Mouse (Mus musculus) forebrain, embryonic 10.5 days (tissue): Measurements from ENCODE around the gene Ypel2. TPM values are rescaled to one million over a fixed set of nuclear protein-coding genes. Genes with fewer than 3 reads are reported as not detected.
"Not testable (repeated sequence)": the region's sequence is repeated elsewhere in the genome, so short reads cannot be mapped to it uniquely, and the experiment has no call there.

Experiments used
- DNase-seq: peaks from one replicate; pipeline ENCODE4 v3.0.0-alpha.2; 2017; ENCODE audit warnings: low spot score; ENCODE audit errors: extremely low spot score
- H3K27ac ChIP-seq: fragments of 300-500 bp; sonication (generic); 2 replicates; pipeline ENCODE4 v1.5.1; 2016; ENCODE audit warnings: mild to moderate bottlenecking
- H3K27me3 ChIP-seq: fragments of 300-500 bp; sonication (generic); 2 replicates; pipeline ENCODE4 v1.6.1; 2016; ENCODE audit warnings: mild to moderate bottlenecking; ENCODE audit not compliant: poor library complexity, severe bottlenecking
- H3K36me3 ChIP-seq: fragments of 300-500 bp; sonication (generic); replicated peaks from 2 replicates; pipeline ENCODE4 v1.6.1; 2016; ENCODE audit warnings: mild to moderate bottlenecking, moderate library complexity
- H3K4me1 ChIP-seq: fragments of 300-500 bp; sonication (generic); 2 replicates; pipeline ENCODE4 v1.6.1; 2016
- H3K4me3 ChIP-seq: fragments of 300-500 bp; sonication (generic); 2 replicates; pipeline ENCODE4 v1.5.1; 2016; ENCODE audit warnings: mild to moderate bottlenecking, moderate library complexity
- H3K9me3 ChIP-seq: fragments of 300-500 bp; sonication (generic); 2 replicates; pipeline ENCODE4 v1.6.1; 2016; ENCODE audit warnings: mild to moderate bottlenecking, moderate library complexity
- WGBS: fragments of 180-500 bp; shearing (Covaris S2); methylation state at CpG from one replicate; pipeline ENCODE4 v1.1.7; 2016; 5-methylcytosine and 5-hydroxymethylcytosine counted together
- polyA plus RNA-seq: library from polyadenylated mRNA; unstranded; fragments of >200 nt; fragmentation: Nextera tagmentation; extraction: Ambion mirVana; gene quantifications from 2 replicates; pipeline ENCODE4 v1.2.1, GENCODE M21; 2016

The Ypel2 gene
- 2.9 and 3.2 TPM in 2 replicates for polyA plus RNA-seq

DNA sequence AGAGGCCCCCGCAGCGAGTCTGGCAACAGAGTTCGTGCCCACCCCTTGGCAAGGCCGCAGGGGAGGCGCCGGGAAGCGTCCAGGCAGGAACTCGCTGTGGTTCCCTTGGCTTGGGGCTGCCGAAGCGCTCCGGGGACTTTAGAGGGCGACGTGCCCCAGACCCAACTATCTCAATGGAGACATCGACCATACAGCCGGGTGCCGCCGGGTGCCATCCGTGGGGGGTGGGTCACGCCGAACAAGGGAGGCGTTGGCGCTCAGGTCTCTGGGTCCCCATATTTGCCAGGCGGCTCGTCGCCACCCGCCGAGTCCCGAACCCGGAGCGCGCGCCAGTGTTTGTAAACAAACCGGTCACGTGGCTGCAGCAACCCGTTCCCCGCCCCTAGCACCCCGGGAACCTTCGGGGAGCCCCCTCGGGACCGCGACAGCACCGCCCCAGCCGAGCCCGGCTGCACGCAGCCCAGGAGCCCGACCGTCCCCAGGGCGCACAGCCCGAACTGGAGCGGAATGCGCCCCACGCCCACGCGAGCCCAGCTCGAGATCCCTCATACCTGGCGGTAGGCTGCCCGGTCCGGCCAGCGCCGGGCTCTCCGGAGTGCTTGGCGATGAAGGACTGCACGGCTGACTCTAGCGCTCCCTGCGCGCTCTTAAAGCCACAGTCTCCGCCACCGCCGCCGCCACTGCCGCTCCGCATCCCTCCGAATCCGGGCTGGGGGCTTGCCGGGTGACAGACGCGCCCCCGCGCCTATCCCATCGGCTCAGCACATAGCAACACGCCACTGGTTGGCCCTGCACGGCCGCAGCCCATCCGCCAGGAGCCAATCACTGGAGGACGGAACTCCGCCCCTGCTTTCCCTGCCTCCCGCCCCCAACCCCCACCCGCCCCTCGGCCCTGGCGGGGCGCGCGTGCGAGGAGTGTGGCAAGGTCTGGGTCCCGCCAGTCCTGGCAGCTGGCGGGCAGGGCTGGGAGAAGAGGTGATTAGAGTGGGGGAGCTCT, at the start of gene Ypel2:
TSS of gene Ypel2 (minus strand) at position 667 of the 997 bp plus-strand sequence.
- no peaks in the 10 kb centered on the region for H3K9me3 ChIP-seq
- H3K36me3 ChIP-seq = no peaks in the 10 kb centered on the region
- H3K27ac ChIP-seq = peak within 1 kb of the TSS; percentile 88
- H3K27me3 ChIP-seq = peaks cover 25% of the 10 kb centered on the region
- DNase-seq = peak; percentile 96
- peak within 1 kb of the TSS; percentile 95 for H3K4me3 ChIP-seq
- peaks cover 78% of the 10 kb centered on the region for H3K4me1 ChIP-seq
- WGBS = under 1% methylated on average over 96 of the region's 96 CpGs

DNA sequence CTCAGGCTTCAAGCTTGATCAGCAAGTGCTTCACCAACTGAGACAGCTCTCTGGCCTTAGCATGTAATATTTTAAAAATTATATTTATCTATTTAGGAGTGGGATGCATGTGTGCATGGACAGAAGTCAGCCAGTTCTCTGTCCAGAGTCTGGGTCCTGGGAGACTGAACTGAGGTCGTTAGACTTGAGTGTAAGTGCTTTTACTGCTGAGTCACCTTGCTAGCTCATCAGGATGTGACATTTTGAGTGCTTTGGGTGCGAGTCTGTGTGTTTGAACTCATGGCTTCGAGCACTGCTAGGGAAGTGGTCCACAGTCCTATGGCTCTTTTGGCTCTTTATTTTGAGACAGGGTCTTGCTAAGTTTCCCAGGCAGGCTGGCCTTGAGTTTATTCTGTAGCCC, 49.5 kb upstream of the Ypel2 start:
- Histone ChIP-seq H3K27me3 (no peaks in the 10 kb centered on the region), H3K36me3 (peaks cover 80% of the 10 kb centered on the region), H3K27ac (no peak overlapping the region), H3K4me1 (no peaks in the 10 kb centered on the region), H3K4me3 (no peak overlapping the region), H3K9me3 (no peaks in the 10 kb centered on the region)
- 90% methylated on average over 3 of the region's 3 CpGs for WGBS
- DNase-seq = no peak

DNA sequence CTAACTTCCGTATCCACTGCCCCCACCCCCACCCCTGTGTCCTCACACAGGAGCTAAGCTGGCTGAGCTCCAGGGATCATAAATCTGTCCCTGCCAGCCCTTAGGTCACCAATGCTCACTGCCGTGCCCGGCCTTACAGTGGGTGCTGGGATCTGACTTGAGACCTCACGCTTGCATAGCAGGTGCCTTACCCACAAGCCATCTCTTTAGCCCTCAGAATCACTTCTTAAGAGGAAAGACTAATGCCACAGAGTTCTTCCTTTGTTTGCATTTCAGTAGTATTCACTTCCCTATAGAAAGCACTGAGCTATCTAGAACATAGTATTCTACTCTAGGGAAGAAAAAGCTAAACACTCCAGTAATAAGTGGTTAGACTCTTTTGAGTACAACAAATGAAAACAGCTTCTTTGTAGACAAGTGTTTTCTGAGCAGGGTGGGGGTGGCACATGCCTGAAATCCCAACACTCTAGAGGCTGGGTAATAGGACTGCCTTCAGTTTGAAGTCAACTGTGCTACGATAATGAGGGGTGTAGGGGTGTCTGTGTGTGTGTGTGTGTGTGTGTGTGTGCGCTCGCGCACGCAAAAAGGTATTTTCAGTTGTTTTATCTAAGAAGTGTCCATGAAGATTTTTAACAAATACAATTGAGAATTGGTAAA, 45.9 kb upstream of the Ypel2 start:
- Histone ChIP-seq H3K36me3 (peaks cover 90% of the 10 kb centered on the region), H3K4me3 (no peak overlapping the region), H3K4me1 (no peaks in the 10 kb centered on the region), H3K27ac (no peak overlapping the region), H3K27me3 (no peaks in the 10 kb centered on the region), H3K9me3 (no peaks in the 10 kb centered on the region)
- no peak for DNase-seq
- WGBS = 94% methylated on average over 9 of the region's 9 CpGs

DNA sequence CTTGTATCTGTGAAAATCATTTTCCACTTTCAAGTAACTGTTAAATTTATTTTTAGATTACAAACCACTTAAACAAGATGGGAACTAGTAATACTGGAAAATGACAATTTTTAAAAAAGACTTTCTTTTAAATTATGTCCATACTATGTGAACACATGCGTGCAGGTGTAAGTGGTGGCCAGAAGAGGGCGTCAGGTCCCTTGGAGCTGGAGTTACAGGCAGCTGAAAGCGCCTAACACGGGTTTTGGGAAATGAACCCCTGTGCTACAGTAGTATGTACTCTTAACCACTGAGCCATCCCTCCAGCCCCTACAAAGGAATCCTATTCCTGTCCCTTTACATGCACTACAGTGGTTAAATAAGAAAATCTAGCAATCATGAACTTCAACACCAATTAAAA, 42.7 kb upstream of the Ypel2 start:
- no peak overlapping the region for H3K4me3 ChIP-seq
- no peak for DNase-seq
- no peaks in the 10 kb centered on the region for H3K9me3 ChIP-seq
- peaks cover 64% of the 10 kb centered on the region for H3K36me3 ChIP-seq
- no peaks in the 10 kb centered on the region for H3K4me1 ChIP-seq
- H3K27ac ChIP-seq = no peak overlapping the region
- 64% methylated on average over 4 of the region's 4 CpGs for WGBS
- no peaks in the 10 kb centered on the region for H3K27me3 ChIP-seq

GRCm38 (mm10) chr11:87028212-87028611, 34.7 kb upstream of the Ypel2 start:
- H3K4me3 ChIP-seq = no peak overlapping the region
- no peaks in the 10 kb centered on the region for H3K9me3 ChIP-seq
- 91% methylated on average over 3 of the region's 3 CpGs for WGBS
- no peaks in the 10 kb centered on the region; the same call in 1 of the 2 replicates for H3K36me3 ChIP-seq
- 0 out of 2 replicates have a peak, but pooled peaks cover 3% of the 10 kb centered on the region for H3K4me1 ChIP-seq
- no peaks in the 10 kb centered on the region for H3K27me3 ChIP-seq
- no peak overlapping the region for H3K27ac ChIP-seq
- no peak for DNase-seq

DNA sequence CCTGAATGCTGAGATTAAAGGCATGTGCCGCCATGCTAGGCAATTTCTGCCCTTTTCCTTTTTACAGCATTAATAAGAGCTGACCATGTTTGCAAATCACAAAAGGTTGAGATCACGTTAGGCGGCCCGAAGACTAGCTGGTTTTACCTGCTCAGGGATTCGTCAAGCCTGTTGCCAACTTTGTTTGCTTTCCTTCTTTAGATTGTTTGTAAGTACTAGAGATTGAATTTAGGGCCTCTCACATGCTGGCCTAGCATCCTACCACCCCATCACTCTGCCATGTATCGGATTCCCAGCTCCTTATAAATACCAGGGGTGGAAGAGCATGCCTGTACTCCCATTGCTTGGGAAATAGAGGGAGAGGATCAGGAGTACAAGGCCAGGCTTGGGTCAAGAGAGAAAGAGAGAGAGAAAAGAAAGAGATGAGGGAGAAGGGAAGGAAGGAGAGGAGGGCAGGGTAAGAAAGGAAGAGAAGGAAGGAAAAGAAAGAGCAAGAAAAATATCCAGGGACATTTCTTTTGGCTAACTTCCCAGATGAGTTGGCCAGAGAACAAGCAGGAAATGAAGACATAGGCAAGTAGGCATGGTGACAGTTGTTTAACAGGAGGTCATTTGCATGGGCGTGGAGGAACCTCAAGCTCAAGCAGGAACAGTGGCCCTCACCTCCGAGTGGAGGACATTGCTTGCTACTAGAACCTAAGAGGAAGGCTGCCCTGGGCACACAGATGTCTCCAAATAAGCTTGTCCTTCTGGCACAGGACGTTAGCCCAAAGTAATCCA, 32.8 kb upstream of the Ypel2 start:
- H3K27me3 ChIP-seq = no peaks in the 10 kb centered on the region
- H3K4me3 ChIP-seq = no peak overlapping the region
- no peak for DNase-seq
- H3K36me3 ChIP-seq = no peaks in the 10 kb centered on the region
- H3K27ac ChIP-seq = no peak overlapping the region
- 0 out of 2 replicates have a peak, but pooled peaks cover 3% of the 10 kb centered on the region for H3K4me1 ChIP-seq
- WGBS = 84% methylated on average over 9 of the region's 9 CpGs
- no peaks in the 10 kb centered on the region for H3K9me3 ChIP-seq

- H3K27ac ChIP-seq = no peak overlapping the region
- 86% methylated on average over 3 of the region's 3 CpGs for WGBS
- H3K4me3 ChIP-seq = no peak overlapping the region
- H3K9me3 ChIP-seq = no peaks in the 10 kb centered on the region
- H3K27me3 ChIP-seq = no peaks in the 10 kb centered on the region
- no peaks in the 10 kb centered on the region for H3K36me3 ChIP-seq
- H3K4me1 ChIP-seq = 0 out of 2 replicates have a peak, but pooled peaks cover 3% of the 10 kb centered on the region
- no peak for DNase-seq
Measured at GRCm38 (mm10) chr11:87025351-87025750, 31.8 kb upstream of the Ypel2 start.

- H3K4me1 ChIP-seq, H3K4me3 ChIP-seq, H3K36me3 ChIP-seq, H3K9me3 ChIP-seq, DNase-seq, H3K27me3 ChIP-seq, H3K27ac ChIP-seq: not testable (repeated sequence)
- WGBS = 66% methylated on average over 8 of the region's 8 CpGs
Measured at GRCm38 (mm10) chr11:87023240-87023639, 29.7 kb upstream of the Ypel2 start.

DNA sequence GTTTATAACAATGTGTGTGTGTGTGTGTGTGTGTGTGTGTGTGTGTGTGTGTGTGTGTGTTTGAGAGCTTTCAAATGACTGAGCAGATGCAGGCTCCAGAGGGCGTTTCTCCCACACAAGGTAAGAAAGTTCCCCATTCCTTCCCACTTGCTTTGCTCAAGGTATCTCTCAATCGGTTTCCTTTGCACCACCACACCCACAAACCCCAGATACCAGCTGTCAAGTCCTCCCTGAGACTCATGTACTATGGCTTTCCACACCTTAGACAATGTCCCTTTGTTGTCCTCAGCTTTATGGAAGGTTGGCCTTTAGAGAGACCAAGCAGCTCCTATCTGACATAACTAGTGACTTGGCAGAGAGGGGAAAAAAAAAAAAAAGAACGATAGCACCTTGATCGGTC, 29.3 kb upstream of the Ypel2 start:
- no peaks in the 10 kb centered on the region for H3K9me3 ChIP-seq
- no peak for DNase-seq
- H3K36me3 ChIP-seq = no peaks in the 10 kb centered on the region
- no peaks in the 10 kb centered on the region for H3K27me3 ChIP-seq
- H3K27ac ChIP-seq = no peak overlapping the region
- WGBS = 73% methylated on average over 4 of the region's 4 CpGs
- no peak overlapping the region for H3K4me3 ChIP-seq
- no peaks in the 10 kb centered on the region for H3K4me1 ChIP-seq

DNA sequence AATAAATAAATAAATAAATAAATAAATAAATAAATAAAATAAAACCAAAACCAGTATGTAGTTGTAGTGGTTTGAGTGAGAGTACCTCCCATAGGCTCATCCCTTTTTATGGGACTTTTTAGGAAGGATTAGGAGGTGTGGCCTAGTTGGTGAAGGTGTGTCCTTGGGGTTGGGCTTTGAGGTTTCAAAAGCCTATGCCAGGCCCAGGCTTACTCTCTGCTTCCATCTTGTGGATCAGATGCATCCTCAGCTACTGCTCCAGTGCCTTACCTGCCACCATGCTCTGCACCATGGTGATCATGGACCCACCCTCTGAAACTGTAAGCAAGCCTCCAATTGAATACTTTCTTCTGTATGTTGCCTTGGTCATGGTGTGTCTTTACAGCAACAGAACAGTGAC, 28.0 kb upstream of the Ypel2 start:
- Histone ChIP-seq H3K4me1 (no peaks in the 10 kb centered on the region), H3K27me3 (no peaks in the 10 kb centered on the region), H3K9me3 (no peaks in the 10 kb centered on the region), H3K36me3 (no peaks in the 10 kb centered on the region), H3K27ac (no peak overlapping the region), H3K4me3 (no peak overlapping the region)
- DNase-seq = no peak

DNA sequence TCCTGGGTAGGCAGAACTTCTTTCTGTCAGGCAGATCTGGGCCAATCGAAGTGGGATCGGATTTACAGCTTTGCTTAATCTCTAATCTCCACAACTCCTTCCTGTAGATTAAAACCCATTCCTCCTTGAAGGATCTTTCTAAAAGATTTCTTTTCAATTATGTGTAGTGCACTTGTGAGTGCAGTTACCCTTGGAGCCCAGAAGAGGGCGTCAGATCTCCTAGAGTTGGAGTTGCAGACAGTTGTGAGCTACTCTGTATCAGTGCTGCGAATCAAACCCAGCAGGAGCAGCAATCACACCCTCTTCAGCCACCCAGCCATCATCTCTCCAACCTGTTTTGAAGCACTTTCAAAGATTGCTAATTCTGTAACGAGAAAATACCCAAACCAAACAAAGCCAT, 26.9 kb upstream of the Ypel2 start:
- Histone ChIP-seq H3K27me3 (no peaks in the 10 kb centered on the region), H3K9me3 (no peaks in the 10 kb centered on the region), H3K4me3 (no peak overlapping the region), H3K36me3 (no peaks in the 10 kb centered on the region), H3K27ac (no peak overlapping the region), H3K4me1 (no peaks in the 10 kb centered on the region)
- WGBS = 83% methylated on average over 5 of the region's 5 CpGs
- no peak for DNase-seq

DNA sequence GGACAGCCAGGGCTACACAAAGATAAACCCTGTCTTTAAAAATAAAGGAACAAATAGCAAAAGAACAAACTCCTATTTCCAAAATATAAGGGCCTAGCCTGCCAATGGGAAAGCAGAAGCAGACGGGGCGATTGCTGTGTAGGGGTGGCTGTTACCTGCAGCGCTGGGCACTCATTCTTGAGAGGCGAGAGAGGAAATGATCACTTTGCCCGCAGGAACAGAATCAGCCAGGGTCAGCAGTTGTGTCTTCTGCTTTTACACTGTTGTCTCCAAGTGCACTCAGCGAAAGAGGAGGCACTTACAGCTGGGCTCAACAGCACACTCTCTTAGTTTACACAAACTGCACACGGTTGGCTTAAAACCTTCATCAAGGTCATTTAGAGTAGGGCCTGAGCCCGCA, 25.9 kb upstream of the Ypel2 start:
- H3K4me3 ChIP-seq = no peak overlapping the region
- H3K36me3 ChIP-seq = no peaks in the 10 kb centered on the region
- H3K9me3 ChIP-seq = no peaks in the 10 kb centered on the region
- no peaks in the 10 kb centered on the region for H3K27me3 ChIP-seq
- DNase-seq = no peak
- no peak overlapping the region for H3K27ac ChIP-seq
- 90% methylated on average over 8 of the region's 8 CpGs for WGBS
- H3K4me1 ChIP-seq = no peaks in the 10 kb centered on the region
